Mouse (Mus musculus): ENCODE measurements around the gene Gsn.
A peak's percentile ranks its signal among the peaks of the same experiment; 100 is the strongest.

- peak; percentile 61 for TF ChIP-seq GATA1 (IDR thresholded peaks at IDR 0.05; ENCODE audit: low read length)
- peak; percentile 30; the same call in 1 of the 3 replicates for TF ChIP-seq TAL1 (IDR thresholded peaks at IDR 0.05; ENCODE audit: low read length)
Measured at GRCm38 (mm10) chr2:35318405-35318804, 62.2 kb downstream of the Gsn start.

All from erythroblast, embryonic 14.5 days (primary cell).